Mouse (Mus musculus): ENCODE results near the gene Qtrt2. TPM values are rescaled to one million over a fixed set of nuclear protein-coding genes. Genes with fewer than 3 reads are reported as not detected.

The Qtrt2 gene
- total RNA-seq, 2 experiments from 2014 or later, result 1.3 to 2.6 TPM

DNA sequence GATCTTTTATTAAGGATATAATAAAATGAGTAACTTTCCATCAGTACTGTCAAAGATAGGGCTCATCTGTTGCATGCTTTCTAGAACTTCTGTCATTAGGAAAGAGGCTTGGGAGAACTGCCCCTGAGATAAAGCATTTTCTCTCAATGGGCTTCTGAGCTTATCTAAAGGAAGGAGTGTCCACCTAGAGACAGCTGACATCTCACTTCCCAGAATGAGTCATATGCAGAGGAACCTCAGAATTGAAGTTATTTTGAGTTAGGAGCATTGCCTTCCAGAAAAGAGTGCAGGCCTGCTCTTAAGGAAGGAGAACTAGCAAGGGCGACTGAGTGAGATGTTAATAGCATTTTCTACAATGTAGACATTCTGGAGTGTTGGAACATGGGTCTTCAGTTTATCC lies 85.4 kb downstream of the Qtrt2 start:
- ATAC-seq (replicated peaks; ENCODE audit: low FRiP score, poor library complexity, severe bottlenecking), result no peak

GRCm38 (mm10) chr16:43831957-43832356 lies 94.7 kb downstream of the Qtrt2 start:
- no peak for ATAC-seq (replicated peaks; ENCODE audit: low FRiP score, poor library complexity, severe bottlenecking)

DNA sequence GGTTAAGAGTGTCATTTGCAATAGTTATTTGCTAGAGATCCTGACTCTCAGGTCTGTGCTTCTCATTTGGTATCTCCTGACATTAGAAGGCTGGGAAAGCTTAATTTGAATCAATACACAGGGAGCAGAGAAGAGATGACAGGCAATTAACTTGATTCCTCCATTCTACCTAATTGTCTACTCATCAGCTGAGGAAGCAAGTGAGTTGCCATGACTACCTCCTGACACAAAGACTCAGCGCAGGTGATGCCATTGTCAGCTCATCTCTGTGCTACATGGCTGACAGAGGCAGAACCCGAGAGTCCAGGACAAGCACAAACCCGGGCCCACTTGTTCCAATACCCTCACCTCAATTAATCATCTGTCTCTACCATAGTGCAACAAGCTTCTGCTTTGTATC lies 99.1 kb downstream of the Qtrt2 start:
- ATAC-seq (replicated peaks; ENCODE audit: low FRiP score, poor library complexity, severe bottlenecking), result no peak

DNA sequence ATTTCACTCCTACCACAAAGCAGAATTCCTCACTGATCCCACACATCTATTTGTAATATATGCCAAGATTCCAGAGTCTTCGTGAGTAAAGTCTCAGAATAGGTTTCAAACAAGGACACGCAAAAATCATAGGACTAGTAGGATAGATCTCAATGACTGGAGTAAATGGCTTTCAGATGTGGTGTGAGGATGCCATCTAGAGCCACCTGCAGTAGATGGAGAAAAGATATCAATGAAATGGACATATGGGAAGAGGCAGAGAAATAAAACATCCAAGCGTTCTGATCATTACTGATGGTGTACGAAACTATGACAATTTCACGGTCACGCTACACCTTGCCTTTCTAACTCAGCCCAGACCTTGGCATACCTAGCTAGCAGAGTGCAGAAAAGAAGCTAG lies 108.2 kb downstream of the Qtrt2 start:
- no peak for ATAC-seq (replicated peaks; ENCODE audit: low FRiP score, poor library complexity, severe bottlenecking)

DNA sequence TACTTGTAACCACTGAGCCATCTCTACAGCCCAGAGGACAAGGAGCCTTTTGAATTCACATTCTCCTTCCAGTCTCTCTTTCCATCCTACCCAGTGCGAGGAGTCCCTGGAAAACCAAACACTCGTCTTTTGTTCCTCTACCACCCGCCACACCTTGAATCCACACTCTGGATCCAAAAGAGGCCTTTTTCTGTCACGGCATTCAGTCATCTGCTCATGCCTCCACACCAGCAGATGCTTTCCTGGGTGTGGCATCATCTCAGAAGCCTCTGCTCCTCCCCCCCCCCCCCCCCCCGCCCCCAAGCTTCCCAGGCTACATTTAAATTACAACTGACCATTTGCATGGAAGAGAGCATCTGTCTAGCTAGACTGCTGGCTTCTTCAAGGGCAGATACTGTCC lies 110.3 kb downstream of the Qtrt2 start:
- no peak for ATAC-seq (replicated peaks; ENCODE audit: low FRiP score, poor library complexity, severe bottlenecking)

DNA sequence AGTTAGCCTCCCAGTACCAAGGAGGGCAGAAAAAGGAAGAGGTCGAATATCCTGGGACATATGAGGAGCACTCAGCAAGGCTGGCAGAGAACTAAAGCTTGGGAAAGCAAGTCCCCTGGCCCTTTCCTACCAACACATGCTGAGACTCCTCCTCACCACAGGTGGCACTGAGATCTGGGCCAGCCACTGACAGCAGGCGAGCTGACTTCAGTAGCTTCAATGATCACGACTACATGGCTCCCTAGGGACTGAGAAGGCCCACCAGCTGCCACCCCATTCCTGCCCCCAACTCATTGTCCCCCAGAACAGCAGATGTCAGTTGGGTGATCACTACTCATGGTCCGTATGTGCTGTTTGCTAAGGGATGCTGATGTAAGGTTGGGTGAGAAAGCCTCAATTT lies 112.0 kb downstream of the Qtrt2 start:
- ATAC-seq (replicated peaks; ENCODE audit: low FRiP score, poor library complexity, severe bottlenecking), result no peak

Other genes starting within 250 kb of the Qtrt2 start
- not detected in 2 replicates for gene Drd3, start 172.8 kb downstream of the Qtrt2 start, total RNA-seq (2015; ENCODE audit: low replicate concordance)
- gene Drd3, start 172.8 kb downstream of the Qtrt2 start, total RNA-seq (2017; ENCODE audit: low replicate concordance), result not detected in 2 replicates
- gene Ccdc191, start 37.0 kb downstream of the Qtrt2 start, total RNA-seq (2015; ENCODE audit: low replicate concordance), result 1.1 and 1.3 TPM in 2 replicates
- gene Ccdc191, start 37.0 kb downstream of the Qtrt2 start, total RNA-seq (2017; ENCODE audit: low replicate concordance), result 0.77 and 3.3 TPM in 2 replicates
- 1.7 and 2.2 TPM in 2 replicates for gene Zdhhc23, start 53.0 kb upstream of the Qtrt2 start, total RNA-seq (2015; ENCODE audit: low replicate concordance)
- gene Zdhhc23, start 53.0 kb upstream of the Qtrt2 start, total RNA-seq (2017; ENCODE audit: low replicate concordance), result 0.51 TPM in 1 of 2 replicates, not detected in the other
- gene Gramd1c, start 136.5 kb upstream of the Qtrt2 start, total RNA-seq (2015; ENCODE audit: low replicate concordance), result 0.84 and 2.5 TPM in 2 replicates
- 1.2 and 2.1 TPM in 2 replicates for gene Gramd1c, start 136.5 kb upstream of the Qtrt2 start, total RNA-seq (2017; ENCODE audit: low replicate concordance)
- 13.0 TPM in 2 replicates for gene Atp6v1a, start 212.9 kb upstream of the Qtrt2 start, total RNA-seq (2015; ENCODE audit: low replicate concordance)
- gene Atp6v1a, start 212.9 kb upstream of the Qtrt2 start, total RNA-seq (2017; ENCODE audit: low replicate concordance), result 16.3 and 18.0 TPM in 2 replicates
- 34.0 and 35.0 TPM in 2 replicates for gene Naa50, start 213.0 kb upstream of the Qtrt2 start, total RNA-seq (2015; ENCODE audit: low replicate concordance)
- gene Naa50, start 213.0 kb upstream of the Qtrt2 start, total RNA-seq (2017; ENCODE audit: low replicate concordance), result 36.5 and 47.6 TPM in 2 replicates
- gene Usf3, start 246.4 kb upstream of the Qtrt2 start, total RNA-seq (2015; ENCODE audit: low replicate concordance), result 24.3 and 30.3 TPM in 2 replicates
- gene Usf3, start 246.4 kb upstream of the Qtrt2 start, total RNA-seq (2017; ENCODE audit: low replicate concordance), result 13.1 and 16.0 TPM in 2 replicates

Data from erythroid progenitor cell, adult 5-6 weeks (primary cell).